Mouse (Mus musculus) midbrain, embryonic 15.5 days (tissue): ENCODE results near the gene Gm13695. TPM values are rescaled to one million over a fixed set of nuclear protein-coding genes. Genes with fewer than 3 reads are reported as not detected.
"Not testable (repeated sequence)": the region's sequence is repeated elsewhere in the genome, so short reads cannot be mapped to it uniquely, and the experiment has no call there.

ENCODE experiments used
- ATAC-seq: fragments of 200-750 bp; cut with Nextera tagmentation; replicated peaks from 2 replicates; pipeline ENCODE4 v1.8.0; 2017; ENCODE audit warnings: moderate TSS enrichment
- H3K27ac ChIP-seq: fragments of 300-500 bp; sonication (generic); 2 replicates; pipeline ENCODE4 v1.5.1; 2015; ENCODE audit warnings: mild to moderate bottlenecking, inconsistent platforms
- H3K27me3 ChIP-seq: fragments of 300-500 bp; sonication (generic); replicated peaks from 2 replicates; pipeline ENCODE4 v1.6.1; 2015; ENCODE audit warnings: inconsistent platforms
- H3K36me3 ChIP-seq: fragments of 300-500 bp; sonication (generic); replicated peaks from 2 replicates; pipeline ENCODE4 v1.6.1; 2015; ENCODE audit warnings: inconsistent platforms
- H3K4me1 ChIP-seq: fragments of 300-500 bp; sonication (generic); 2 replicates; pipeline ENCODE4 v1.6.1; 2015; ENCODE audit warnings: inconsistent platforms
- H3K4me2 ChIP-seq: fragments of 300-500 bp; sonication (generic); 2 replicates; pipeline ENCODE4 v1.6.1; 2015; ENCODE audit warnings: inconsistent platforms, mild to moderate bottlenecking, moderate library complexity
- H3K4me3 ChIP-seq: fragments of 300-500 bp; sonication (generic); 2 replicates; pipeline ENCODE4 v1.5.1; 2015; ENCODE audit warnings: mild to moderate bottlenecking, inconsistent platforms
- H3K9ac ChIP-seq: fragments of 300-500 bp; sonication (generic); 2 replicates; pipeline ENCODE4 v1.6.1; 2015; ENCODE audit warnings: mild to moderate bottlenecking, inconsistent platforms
- H3K9me3 ChIP-seq: fragments of 300-500 bp; sonication (generic); 2 replicates; pipeline ENCODE4 v1.6.1; 2016; ENCODE audit warnings: inconsistent platforms
- WGBS: fragments of 180-500 bp; shearing (Covaris S2); methylation state at CpG from one replicate; pipeline ENCODE4 v1.1.7; 2015; ENCODE audit warnings: mixed read lengths; 5-methylcytosine and 5-hydroxymethylcytosine counted together
- polyA plus RNA-seq: library from polyadenylated mRNA; unstranded; fragments of >200 nt; fragmentation: Nextera tagmentation; extraction: Ambion mirVana; gene quantifications from 2 replicates; pipeline ENCODE4 v1.2.1, GENCODE M21; 2015

The Gm13695 gene
- polyA plus RNA-seq = not detected in 2 replicates

DNA sequence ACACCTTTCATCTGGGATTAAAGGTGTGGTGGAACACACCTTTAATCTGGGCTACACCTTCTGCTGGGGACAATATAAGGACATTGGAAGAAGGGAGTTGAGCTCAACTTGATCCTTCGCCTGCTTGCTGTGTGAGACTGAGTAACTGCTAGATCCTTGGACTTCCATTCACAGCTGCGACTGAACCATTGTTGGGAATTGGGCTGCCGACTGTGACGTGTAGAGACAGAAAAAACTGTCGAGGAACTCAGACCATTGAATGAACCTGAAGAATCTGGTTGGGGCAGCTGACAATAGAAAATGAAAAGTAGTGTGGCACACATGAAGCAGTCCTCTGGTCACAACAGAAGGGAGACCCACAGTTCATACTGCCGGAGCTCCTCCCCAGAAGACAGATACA is at the start of gene Gm13695:
TSS of gene Gm13695 (plus strand) at position 301 of the 400 bp plus-strand sequence.
- H3K27me3 ChIP-seq, H3K36me3 ChIP-seq, ATAC-seq, H3K9ac ChIP-seq, H3K4me2 ChIP-seq, H3K9me3 ChIP-seq, H3K4me1 ChIP-seq, H3K27ac ChIP-seq, H3K4me3 ChIP-seq: not testable (repeated sequence)
- WGBS = no CpG with 5 or more reads among the region's 6 CpGs

DNA sequence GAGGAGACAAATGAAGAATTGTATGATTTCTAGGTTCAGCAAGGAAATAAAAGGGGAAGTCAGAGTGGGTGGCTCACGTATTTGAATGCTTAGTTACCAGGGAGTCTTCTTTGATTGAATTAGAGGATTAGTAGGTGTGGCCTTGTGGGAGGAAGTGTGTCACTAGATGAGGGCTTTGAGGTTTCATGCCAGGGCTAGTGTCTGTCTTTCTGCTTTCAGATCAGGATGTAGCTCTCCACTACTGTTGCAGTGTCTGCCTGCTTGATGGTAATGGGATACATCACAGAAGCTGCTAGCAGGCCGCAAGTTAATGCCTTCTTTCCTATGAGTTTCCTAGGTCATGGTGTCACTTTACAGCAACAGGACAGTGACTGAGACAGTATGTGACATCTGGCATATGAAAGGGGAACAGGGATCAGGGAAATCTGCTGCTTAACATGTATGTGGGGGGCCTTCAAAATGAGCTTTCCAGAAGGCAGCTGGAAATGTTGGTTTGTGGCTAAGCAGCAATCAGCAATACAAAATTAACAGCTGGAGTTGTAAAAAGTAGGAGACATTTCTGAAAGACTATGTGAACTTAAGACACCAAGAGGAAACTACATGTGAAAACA is 37.5 kb upstream of the Gm13695 start:
- Histone ChIP-seq H3K27me3 (no peaks in the 10 kb centered on the region), H3K27ac (no peak overlapping the region), H3K36me3 (no peaks in the 10 kb centered on the region), H3K9me3 (no peaks in the 10 kb centered on the region), H3K4me2 (no peak overlapping the region), H3K4me1 (no peaks in the 10 kb centered on the region), H3K9ac (no peak overlapping the region), H3K4me3 (no peak overlapping the region)
- 43% methylated on average over 2 of the region's 2 CpGs for WGBS
- no peak for ATAC-seq

DNA sequence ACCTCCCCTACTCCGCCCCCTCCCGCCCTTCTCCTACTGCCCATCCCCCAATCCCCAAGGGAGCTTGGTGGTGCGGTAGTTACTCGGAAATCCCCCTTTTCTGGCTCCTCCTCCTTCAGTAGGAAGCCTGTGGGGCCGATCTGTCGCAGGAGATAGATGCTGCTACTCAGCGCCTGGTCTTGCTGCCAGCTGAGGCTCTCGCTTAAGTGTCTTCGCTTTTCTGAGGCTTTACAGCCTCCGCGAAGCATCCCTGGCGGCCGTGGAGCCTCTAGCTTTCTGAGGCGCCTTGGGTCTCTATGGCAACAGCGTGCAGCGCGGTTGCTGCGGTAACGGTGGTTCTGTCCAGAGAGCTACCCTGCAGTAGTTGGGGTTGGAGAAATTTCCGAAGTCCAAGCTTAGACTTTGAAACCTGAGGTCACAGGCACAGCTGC is 26.2 kb upstream of the Gm13695 start, which contains the start of gene Zswim2:
TSS of gene Zswim2 (minus strand) at position 298 of the 431 bp plus-strand sequence.
- Histone ChIP-seq H3K9me3 (no peaks in the 10 kb centered on the region), H3K9ac (peak within 1 kb of the TSS; percentile 33), H3K27ac (peak within 1 kb of the TSS; percentile 79), H3K4me2 (peak within 1 kb of the TSS; percentile 78), H3K4me1 (peaks cover 9% of the 10 kb centered on the region), H3K4me3 (peak within 1 kb of the TSS; percentile 43), H3K27me3 (no peaks in the 10 kb centered on the region), H3K36me3 (no peaks in the 10 kb centered on the region)
- 0% methylated on average over 20 of the region's 20 CpGs for WGBS
- ATAC-seq = peak; percentile 100

DNA sequence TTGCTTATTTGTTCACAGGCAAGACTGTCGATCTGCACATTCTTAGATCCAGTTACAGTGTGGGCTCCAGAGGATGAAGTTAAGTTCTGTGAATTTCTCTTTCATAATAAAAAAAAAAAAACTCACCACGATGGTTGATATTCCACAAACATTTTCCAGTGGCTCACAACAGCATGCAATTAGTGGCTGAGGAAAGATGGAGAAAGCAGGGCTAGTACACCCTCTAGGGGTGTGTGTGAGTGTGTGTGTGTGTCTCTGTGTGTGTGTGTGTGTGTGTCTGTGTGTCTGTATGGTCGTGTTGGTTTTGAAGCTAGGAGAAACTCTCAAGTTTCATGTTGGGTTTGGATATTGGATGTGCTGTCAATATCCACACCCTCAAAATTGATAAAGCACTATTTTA is 25.7 kb upstream of the Gm13695 start:
- Histone ChIP-seq H3K27ac (peak overlapping the region; percentile 79), H3K4me3 (peak overlapping the region; percentile 43), H3K9ac (no peak overlapping the region), H3K4me1 (peaks cover 9% of the 10 kb centered on the region), H3K36me3 (no peaks in the 10 kb centered on the region), H3K27me3 (no peaks in the 10 kb centered on the region), H3K4me2 (peak overlapping the region; percentile 78), H3K9me3 (no peaks in the 10 kb centered on the region)
- WGBS = 26% methylated on average over 3 of the region's 3 CpGs
- peak; percentile 69 for ATAC-seq

DNA sequence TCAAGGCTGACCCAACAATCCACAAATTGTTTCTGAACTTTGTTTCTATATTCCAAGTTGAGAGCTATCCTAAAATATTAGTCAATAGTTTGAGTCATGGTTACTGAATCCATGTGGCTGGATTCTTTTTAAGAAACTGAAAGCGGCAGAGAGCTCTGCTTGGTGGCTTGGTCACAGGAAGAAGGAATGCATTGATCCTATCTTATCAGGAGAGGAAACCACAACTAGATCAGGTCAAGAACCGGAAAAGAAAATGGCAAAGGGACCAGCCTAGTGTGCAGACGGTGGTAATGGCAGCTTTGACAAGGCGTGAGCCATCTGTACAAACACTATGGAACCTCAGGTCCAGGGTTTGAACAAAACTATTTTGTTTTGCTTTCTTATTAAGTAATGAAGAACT is 25.3 kb upstream of the Gm13695 start:
- no peak overlapping the region for H3K4me2 ChIP-seq
- peaks cover 9% of the 10 kb centered on the region for H3K4me1 ChIP-seq
- H3K9me3 ChIP-seq = no peaks in the 10 kb centered on the region
- no peaks in the 10 kb centered on the region for H3K27me3 ChIP-seq
- no peak for ATAC-seq
- no peaks in the 10 kb centered on the region for H3K36me3 ChIP-seq
- WGBS = 80% methylated on average over 4 of the region's 4 CpGs
- H3K27ac ChIP-seq = no peak overlapping the region
- no peak overlapping the region for H3K4me3 ChIP-seq
- H3K9ac ChIP-seq = no peak overlapping the region

DNA sequence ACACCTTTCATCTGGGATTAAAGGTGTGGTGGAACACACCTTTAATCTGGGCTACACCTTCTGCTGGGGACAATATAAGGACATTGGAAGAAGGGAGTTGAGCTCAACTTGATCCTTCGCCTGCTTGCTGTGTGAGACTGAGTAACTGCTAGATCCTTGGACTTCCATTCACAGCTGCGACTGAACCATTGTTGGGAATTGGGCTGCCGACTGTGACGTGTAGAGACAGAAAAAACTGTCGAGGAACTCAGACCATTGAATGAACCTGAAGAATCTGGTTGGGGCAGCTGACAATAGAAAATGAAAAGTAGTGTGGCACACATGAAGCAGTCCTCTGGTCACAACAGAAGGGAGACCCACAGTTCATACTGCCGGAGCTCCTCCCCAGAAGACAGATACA is 11.7 kb upstream of the Gm13695 start, which contains the start of gene Gm13698:
TSS of gene Gm13698 (plus strand) at position 301 of the 400 bp plus-strand sequence.
- not testable (repeated sequence) for H3K27ac ChIP-seq, H3K4me1 ChIP-seq, H3K4me2 ChIP-seq, ATAC-seq, H3K9ac ChIP-seq, H3K4me3 ChIP-seq, H3K9me3 ChIP-seq, H3K27me3 ChIP-seq, H3K36me3 ChIP-seq
- no CpG with 5 or more reads among the region's 6 CpGs for WGBS

DNA sequence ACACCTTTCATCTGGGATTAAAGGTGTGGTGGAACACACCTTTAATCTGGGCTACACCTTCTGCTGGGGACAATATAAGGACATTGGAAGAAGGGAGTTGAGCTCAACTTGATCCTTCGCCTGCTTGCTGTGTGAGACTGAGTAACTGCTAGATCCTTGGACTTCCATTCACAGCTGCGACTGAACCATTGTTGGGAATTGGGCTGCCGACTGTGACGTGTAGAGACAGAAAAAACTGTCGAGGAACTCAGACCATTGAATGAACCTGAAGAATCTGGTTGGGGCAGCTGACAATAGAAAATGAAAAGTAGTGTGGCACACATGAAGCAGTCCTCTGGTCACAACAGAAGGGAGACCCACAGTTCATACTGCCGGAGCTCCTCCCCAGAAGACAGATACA is 5.9 kb upstream of the Gm13695 start, which contains the start of gene Gm13693:
TSS of gene Gm13693 (plus strand) at position 301 of the 400 bp plus-strand sequence.
- H3K9ac ChIP-seq, H3K4me1 ChIP-seq, H3K4me2 ChIP-seq, H3K27me3 ChIP-seq, H3K9me3 ChIP-seq, H3K27ac ChIP-seq, H3K4me3 ChIP-seq, H3K36me3 ChIP-seq, ATAC-seq: not testable (repeated sequence)
- WGBS = no CpG with 5 or more reads among the region's 6 CpGs

DNA sequence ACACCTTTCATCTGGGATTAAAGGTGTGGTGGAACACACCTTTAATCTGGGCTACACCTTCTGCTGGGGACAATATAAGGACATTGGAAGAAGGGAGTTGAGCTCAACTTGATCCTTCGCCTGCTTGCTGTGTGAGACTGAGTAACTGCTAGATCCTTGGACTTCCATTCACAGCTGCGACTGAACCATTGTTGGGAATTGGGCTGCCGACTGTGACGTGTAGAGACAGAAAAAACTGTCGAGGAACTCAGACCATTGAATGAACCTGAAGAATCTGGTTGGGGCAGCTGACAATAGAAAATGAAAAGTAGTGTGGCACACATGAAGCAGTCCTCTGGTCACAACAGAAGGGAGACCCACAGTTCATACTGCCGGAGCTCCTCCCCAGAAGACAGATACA is 5.7 kb downstream of the Gm13695 start, which contains the start of gene Gm13696:
TSS of gene Gm13696 (plus strand) at position 301 of the 400 bp plus-strand sequence.
- H3K4me1 ChIP-seq, H3K36me3 ChIP-seq, ATAC-seq, H3K4me3 ChIP-seq, H3K4me2 ChIP-seq, H3K9ac ChIP-seq, H3K27me3 ChIP-seq, H3K27ac ChIP-seq, H3K9me3 ChIP-seq: not testable (repeated sequence)
- WGBS = no CpG with 5 or more reads among the region's 6 CpGs

DNA sequence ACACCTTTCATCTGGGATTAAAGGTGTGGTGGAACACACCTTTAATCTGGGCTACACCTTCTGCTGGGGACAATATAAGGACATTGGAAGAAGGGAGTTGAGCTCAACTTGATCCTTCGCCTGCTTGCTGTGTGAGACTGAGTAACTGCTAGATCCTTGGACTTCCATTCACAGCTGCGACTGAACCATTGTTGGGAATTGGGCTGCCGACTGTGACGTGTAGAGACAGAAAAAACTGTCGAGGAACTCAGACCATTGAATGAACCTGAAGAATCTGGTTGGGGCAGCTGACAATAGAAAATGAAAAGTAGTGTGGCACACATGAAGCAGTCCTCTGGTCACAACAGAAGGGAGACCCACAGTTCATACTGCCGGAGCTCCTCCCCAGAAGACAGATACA is 11.5 kb downstream of the Gm13695 start, which contains the start of gene Gm13694:
TSS of gene Gm13694 (plus strand) at position 301 of the 400 bp plus-strand sequence.
- H3K4me3 ChIP-seq, H3K4me1 ChIP-seq, H3K4me2 ChIP-seq, ATAC-seq, H3K27ac ChIP-seq, H3K27me3 ChIP-seq, H3K9me3 ChIP-seq, H3K36me3 ChIP-seq, H3K9ac ChIP-seq: not testable (repeated sequence)
- WGBS = no CpG with 5 or more reads among the region's 6 CpGs

DNA sequence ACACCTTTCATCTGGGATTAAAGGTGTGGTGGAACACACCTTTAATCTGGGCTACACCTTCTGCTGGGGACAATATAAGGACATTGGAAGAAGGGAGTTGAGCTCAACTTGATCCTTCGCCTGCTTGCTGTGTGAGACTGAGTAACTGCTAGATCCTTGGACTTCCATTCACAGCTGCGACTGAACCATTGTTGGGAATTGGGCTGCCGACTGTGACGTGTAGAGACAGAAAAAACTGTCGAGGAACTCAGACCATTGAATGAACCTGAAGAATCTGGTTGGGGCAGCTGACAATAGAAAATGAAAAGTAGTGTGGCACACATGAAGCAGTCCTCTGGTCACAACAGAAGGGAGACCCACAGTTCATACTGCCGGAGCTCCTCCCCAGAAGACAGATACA is 17.3 kb downstream of the Gm13695 start, which contains the start of gene Gm13697:
TSS of gene Gm13697 (plus strand) at position 301 of the 400 bp plus-strand sequence.
- not testable (repeated sequence) for H3K9me3 ChIP-seq, H3K36me3 ChIP-seq, H3K4me3 ChIP-seq, H3K27me3 ChIP-seq, ATAC-seq, H3K27ac ChIP-seq, H3K4me1 ChIP-seq, H3K4me2 ChIP-seq, H3K9ac ChIP-seq
- WGBS = no CpG with 5 or more reads among the region's 6 CpGs

DNA sequence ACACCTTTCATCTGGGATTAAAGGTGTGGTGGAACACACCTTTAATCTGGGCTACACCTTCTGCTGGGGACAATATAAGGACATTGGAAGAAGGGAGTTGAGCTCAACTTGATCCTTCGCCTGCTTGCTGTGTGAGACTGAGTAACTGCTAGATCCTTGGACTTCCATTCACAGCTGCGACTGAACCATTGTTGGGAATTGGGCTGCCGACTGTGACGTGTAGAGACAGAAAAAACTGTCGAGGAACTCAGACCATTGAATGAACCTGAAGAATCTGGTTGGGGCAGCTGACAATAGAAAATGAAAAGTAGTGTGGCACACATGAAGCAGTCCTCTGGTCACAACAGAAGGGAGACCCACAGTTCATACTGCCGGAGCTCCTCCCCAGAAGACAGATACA is 23.1 kb downstream of the Gm13695 start, which contains the start of gene Gm13691:
TSS of gene Gm13691 (plus strand) at position 301 of the 400 bp plus-strand sequence.
- no CpG with 5 or more reads among the region's 6 CpGs for WGBS
- not testable (repeated sequence) for H3K4me2 ChIP-seq, H3K27me3 ChIP-seq, ATAC-seq, H3K9ac ChIP-seq, H3K4me1 ChIP-seq, H3K4me3 ChIP-seq, H3K27ac ChIP-seq, H3K9me3 ChIP-seq, H3K36me3 ChIP-seq

DNA sequence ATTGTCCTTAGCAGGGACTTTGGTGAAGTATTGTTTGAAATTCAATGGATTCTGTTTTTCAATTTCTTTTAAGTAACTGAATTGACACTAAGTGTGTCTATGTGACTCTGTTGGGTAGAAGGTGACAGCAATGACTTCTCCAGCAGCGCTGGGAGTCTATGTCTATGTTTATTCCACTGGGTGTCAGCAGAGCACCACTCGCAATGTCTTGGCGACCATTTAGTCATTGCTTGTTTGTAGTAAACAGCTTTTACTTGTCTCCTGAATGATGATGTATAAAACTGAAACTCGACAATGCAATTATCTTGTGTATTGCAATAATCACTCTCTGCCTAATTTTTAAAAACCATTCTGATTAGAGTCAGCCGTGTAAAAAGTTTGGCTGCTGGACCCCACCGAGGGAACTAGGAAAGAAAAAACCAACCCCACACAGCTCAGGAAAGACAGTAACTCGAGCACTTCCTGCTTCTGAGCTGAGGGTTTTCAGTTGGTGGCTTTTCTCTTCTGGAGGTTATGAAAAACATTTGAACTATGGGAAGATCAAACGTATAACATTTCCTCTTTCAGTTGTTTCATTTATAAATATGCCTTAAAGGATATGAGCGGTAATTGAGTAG is 26.6 kb downstream of the Gm13695 start:
- H3K27me3 ChIP-seq, H3K9me3 ChIP-seq, H3K27ac ChIP-seq, ATAC-seq, H3K4me1 ChIP-seq, H3K36me3 ChIP-seq, H3K4me3 ChIP-seq, H3K4me2 ChIP-seq, H3K9ac ChIP-seq: not testable (repeated sequence)
- WGBS = 74% methylated on average over 8 of the region's 9 CpGs
